Mouse (Mus musculus): ENCODE data around the gene Arhgap1. TPM values are rescaled to one million over a fixed set of nuclear protein-coding genes. Genes with fewer than 3 reads are reported as not detected.
A peak's percentile ranks its signal among the peaks of the same experiment; 100 is the strongest.

The Arhgap1 gene
- polyA plus RNA-seq, 1 experiment from 2014 or later = 111 TPM

GRCm38 (mm10) chr2:91651458-91652258, 2.0 kb downstream of the Arhgap1 start:
- Histone ChIP-seq H3K9ac (ENCODE audit: low read depth, low read length) (no peak overlapping the region), H3K4me1 (replicated peaks; ENCODE audit: insufficient read depth, low read length) (peaks cover 12% of the 10 kb centered on the region; the same call in 1 of the 2 replicates), H3K4me3 (replicated peaks; ENCODE audit: low read depth, low read length) (no peak overlapping the region), H3K4me2 (ENCODE audit: low read length) (peak overlapping the region; percentile 92), H3K27me3 (ENCODE audit: insufficient read depth, low read length) (no peaks in the 10 kb centered on the region), H3K27ac (peak overlapping the region; percentile 60), H3K9me3 (replicated peaks; ENCODE audit: low read length) (no peaks in the 10 kb centered on the region), H3K36me3 (ENCODE audit: insufficient read depth, low read length) (peaks cover 34% of the 10 kb centered on the region)
- ATAC-seq (replicated peaks; ENCODE audit: low FRiP score, low read depth) = no peak
- WGBS = 56% methylated on average over 14 of the region's 14 CpGs
- DNase-seq (ENCODE audit: low spot score) = peak; percentile 51
- no peak for TF ChIP-seq CTCF (IDR thresholded peaks at IDR 0.05; ENCODE audit: low read depth)

GRCm38 (mm10) chr2:91652863-91653262, 3.2 kb downstream of the Arhgap1 start:
- 27% methylated on average over 6 of the region's 6 CpGs for WGBS
- peaks cover 33% of the 10 kb centered on the region for H3K36me3 ChIP-seq (ENCODE audit: insufficient read depth, low read length)
- ATAC-seq (replicated peaks; ENCODE audit: low FRiP score, low read depth) = no peak
- no peak for TF ChIP-seq CTCF (IDR thresholded peaks at IDR 0.05; ENCODE audit: low read depth)
- 0 out of 2 replicates have a peak overlapping the region, but pooled peaks have one; percentile 1 for H3K4me2 ChIP-seq (ENCODE audit: low read length)
- H3K4me1 ChIP-seq (replicated peaks; ENCODE audit: insufficient read depth, low read length) = peaks cover 12% of the 10 kb centered on the region; the same call in 1 of the 2 replicates
- no peaks in the 10 kb centered on the region for H3K27me3 ChIP-seq (ENCODE audit: insufficient read depth, low read length)
- no peak overlapping the region for H3K4me3 ChIP-seq (replicated peaks; ENCODE audit: low read depth, low read length)
- no peak overlapping the region for H3K27ac ChIP-seq
- H3K9ac ChIP-seq (ENCODE audit: low read depth, low read length) = no peak overlapping the region
- no peaks in the 10 kb centered on the region for H3K9me3 ChIP-seq (replicated peaks; ENCODE audit: low read length)
- peak; percentile 71 for DNase-seq (ENCODE audit: low spot score)

GRCm38 (mm10) chr2:91655388-91655787, 5.7 kb downstream of the Arhgap1 start:
- H3K9me3 ChIP-seq (replicated peaks; ENCODE audit: low read length) = no peaks in the 10 kb centered on the region
- H3K4me1 ChIP-seq (replicated peaks; ENCODE audit: insufficient read depth, low read length) = peaks cover 12% of the 10 kb centered on the region; the same call in 1 of the 2 replicates
- ATAC-seq (replicated peaks; ENCODE audit: low FRiP score, low read depth) = no peak
- DNase-seq (ENCODE audit: low spot score) = no peak
- no peak for TF ChIP-seq CTCF (IDR thresholded peaks at IDR 0.05; ENCODE audit: low read depth)
- H3K4me2 ChIP-seq (ENCODE audit: low read length) = no peak overlapping the region
- 82% methylated on average over 5 of the region's 5 CpGs for WGBS
- H3K27ac ChIP-seq = no peak overlapping the region
- H3K4me3 ChIP-seq (replicated peaks; ENCODE audit: low read depth, low read length) = no peak overlapping the region
- no peaks in the 10 kb centered on the region for H3K27me3 ChIP-seq (ENCODE audit: insufficient read depth, low read length)
- H3K9ac ChIP-seq (ENCODE audit: low read depth, low read length) = no peak overlapping the region
- H3K36me3 ChIP-seq (ENCODE audit: insufficient read depth, low read length) = peaks cover 49% of the 10 kb centered on the region

- no peak overlapping the region for H3K27ac ChIP-seq
- H3K9ac ChIP-seq (ENCODE audit: low read depth, low read length) = no peak overlapping the region
- peaks cover 50% of the 10 kb centered on the region for H3K36me3 ChIP-seq (ENCODE audit: insufficient read depth, low read length)
- no peak for TF ChIP-seq CTCF (IDR thresholded peaks at IDR 0.05; ENCODE audit: low read depth)
- H3K4me2 ChIP-seq (ENCODE audit: low read length) = no peak overlapping the region
- H3K4me3 ChIP-seq (replicated peaks; ENCODE audit: low read depth, low read length) = no peak overlapping the region
- ATAC-seq (replicated peaks; ENCODE audit: low FRiP score, low read depth) (no peak), DNase-seq (ENCODE audit: low spot score) (no peak)
- H3K4me1 ChIP-seq (replicated peaks; ENCODE audit: insufficient read depth, low read length) = peaks cover 10% of the 10 kb centered on the region; the same call in 1 of the 2 replicates
- WGBS = 68% methylated on average over 6 of the region's 6 CpGs
- H3K9me3 ChIP-seq (replicated peaks; ENCODE audit: low read length) = no peaks in the 10 kb centered on the region
- H3K27me3 ChIP-seq (ENCODE audit: insufficient read depth, low read length) = no peaks in the 10 kb centered on the region
Measured at GRCm38 (mm10) chr2:91655827-91656226, 6.2 kb downstream of the Arhgap1 start.

- Histone ChIP-seq H3K4me1 (replicated peaks; ENCODE audit: insufficient read depth, low read length) (peaks cover 6% of the 10 kb centered on the region; the same call in 1 of the 2 replicates), H3K27me3 (ENCODE audit: insufficient read depth, low read length) (no peaks in the 10 kb centered on the region), H3K4me3 (replicated peaks; ENCODE audit: low read depth, low read length) (no peak overlapping the region), H3K9me3 (replicated peaks; ENCODE audit: low read length) (no peaks in the 10 kb centered on the region), H3K9ac (ENCODE audit: low read depth, low read length) (no peak overlapping the region), H3K4me2 (ENCODE audit: low read length) (no peak overlapping the region), H3K36me3 (ENCODE audit: insufficient read depth, low read length) (peaks cover 54% of the 10 kb centered on the region), H3K27ac (no peak overlapping the region)
- 63% methylated on average over 8 of the region's 8 CpGs for WGBS
- ATAC-seq (replicated peaks; ENCODE audit: low FRiP score, low read depth) (peak; percentile 44; the same call in 1 of the 2 replicates), DNase-seq (ENCODE audit: low spot score) (no peak)
- TF ChIP-seq CTCF (IDR thresholded peaks at IDR 0.05; ENCODE audit: low read depth) = peak; percentile 49
Measured at GRCm38 (mm10) chr2:91656774-91657173, 7.1 kb downstream of the Arhgap1 start.

GRCm38 (mm10) chr2:91659657-91660056, 10.0 kb downstream of the Arhgap1 start:
- ATAC-seq (replicated peaks; ENCODE audit: low FRiP score, low read depth) (no peak), DNase-seq (ENCODE audit: low spot score) (no peak)
- no peak for TF ChIP-seq CTCF (IDR thresholded peaks at IDR 0.05; ENCODE audit: low read depth)
- H3K9ac ChIP-seq (ENCODE audit: low read depth, low read length) = no peak overlapping the region
- H3K4me1 ChIP-seq (replicated peaks; ENCODE audit: insufficient read depth, low read length) = no peaks in the 10 kb centered on the region
- H3K9me3 ChIP-seq (replicated peaks; ENCODE audit: low read length) = no peaks in the 10 kb centered on the region
- H3K27me3 ChIP-seq (ENCODE audit: insufficient read depth, low read length) = no peaks in the 10 kb centered on the region
- 96% methylated on average over 8 of the region's 8 CpGs for WGBS
- H3K27ac ChIP-seq = no peak overlapping the region
- no peak overlapping the region for H3K4me2 ChIP-seq (ENCODE audit: low read length)
- no peak overlapping the region for H3K4me3 ChIP-seq (replicated peaks; ENCODE audit: low read depth, low read length)
- peaks cover 73% of the 10 kb centered on the region for H3K36me3 ChIP-seq (ENCODE audit: insufficient read depth, low read length)
